Mouse (Mus musculus): ENCODE results near the gene Dnal1.
A peak's percentile ranks its signal among the peaks of the same experiment; 100 is the strongest.
"Not testable (repeated sequence)": the region's sequence is repeated elsewhere in the genome, so short reads cannot be mapped to it uniquely, and the experiment has no call there.

The Dnal1 gene

DNA sequence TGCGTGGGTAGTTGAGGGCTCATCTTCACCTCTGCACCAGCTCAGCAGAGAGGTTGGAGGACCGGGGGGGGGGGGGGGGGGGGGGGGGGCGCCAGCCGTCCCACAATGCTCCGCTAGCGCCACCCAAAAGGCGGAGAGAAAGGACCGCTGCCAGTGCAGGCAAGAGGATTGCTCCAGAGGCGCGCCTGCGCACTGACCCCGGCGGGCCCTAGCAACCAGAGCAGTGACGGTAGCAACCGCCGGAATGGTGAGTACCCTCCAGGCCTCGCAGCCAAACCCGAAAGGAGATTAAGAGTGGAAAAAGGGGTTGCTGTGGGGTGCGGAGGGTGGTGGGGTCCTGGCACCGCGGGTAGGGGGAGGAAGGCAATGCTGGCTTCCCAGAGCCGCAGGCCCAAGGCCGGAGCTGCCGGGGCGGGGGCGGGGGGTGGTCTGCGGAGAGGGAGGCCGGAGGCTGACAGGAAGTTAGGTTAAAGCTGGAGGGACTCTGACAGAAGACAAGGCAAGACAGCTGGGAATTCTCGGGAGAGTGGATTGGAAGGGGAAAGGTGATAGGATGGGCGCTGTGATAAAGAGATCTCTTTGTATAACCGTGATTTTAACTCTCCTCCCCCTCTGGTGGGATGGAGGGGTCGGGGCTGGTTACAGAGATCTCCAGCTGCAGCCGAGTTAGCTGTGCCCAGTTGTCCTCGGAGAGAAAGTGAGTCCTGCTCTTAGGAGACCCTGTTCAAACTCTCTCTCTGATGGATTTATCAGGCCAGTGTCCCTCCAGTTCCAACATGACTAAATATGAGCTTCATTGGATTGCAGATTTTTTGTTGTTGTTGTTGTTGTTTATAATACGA lies at the start of gene Dnal1:
Gene Dnal1 (plus strand): TSS at position 214 of the 842 bp plus-strand sequence.
- peak; percentile 96 for ATAC-seq (ENCODE audit: insufficient number of reproducible peaks, low FRiP score, low TSS enrichment)

DNA sequence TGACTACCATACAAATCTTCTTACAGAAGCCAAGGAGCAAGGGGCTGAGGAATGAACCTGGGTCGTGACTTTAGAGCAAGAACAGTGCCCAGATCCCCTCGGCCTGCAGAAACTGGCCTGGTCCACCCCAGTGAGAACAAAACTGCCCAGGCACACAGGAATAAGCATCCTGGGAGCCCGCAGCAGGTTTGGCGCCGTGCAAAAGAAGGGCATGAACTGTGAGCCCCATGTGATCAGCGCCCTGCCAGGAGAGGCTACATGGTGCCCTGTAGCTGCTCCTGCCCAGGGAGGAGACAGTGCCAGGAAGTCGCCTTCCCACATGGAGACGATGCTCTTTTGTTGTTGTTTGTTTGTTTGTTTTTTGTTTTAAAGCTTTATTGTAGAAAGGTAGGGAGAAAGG lies 49.5 kb upstream of the Dnal1 start:
- no peak for ATAC-seq (ENCODE audit: insufficient number of reproducible peaks, low FRiP score, low TSS enrichment)

DNA sequence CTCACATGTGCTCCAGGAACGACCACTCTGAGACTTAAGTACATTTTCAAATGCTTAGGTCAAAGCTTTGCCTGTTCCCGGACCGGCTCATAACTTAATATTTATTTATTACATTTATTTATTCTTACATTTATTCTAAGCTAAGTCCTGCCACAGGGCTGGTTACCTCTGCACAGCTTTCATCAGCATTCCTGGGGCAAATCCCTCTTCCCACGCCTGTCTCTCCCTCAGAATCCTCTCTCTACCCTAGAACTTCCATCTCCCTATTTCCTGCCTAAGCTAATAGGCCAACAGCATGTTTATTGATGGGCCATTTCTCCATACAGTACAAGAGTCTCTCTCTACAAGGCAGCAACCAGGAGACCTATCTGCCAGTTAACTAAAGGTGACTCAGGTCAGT lies 46.4 kb upstream of the Dnal1 start:
- no peak for ATAC-seq (ENCODE audit: insufficient number of reproducible peaks, low FRiP score, low TSS enrichment)

DNA sequence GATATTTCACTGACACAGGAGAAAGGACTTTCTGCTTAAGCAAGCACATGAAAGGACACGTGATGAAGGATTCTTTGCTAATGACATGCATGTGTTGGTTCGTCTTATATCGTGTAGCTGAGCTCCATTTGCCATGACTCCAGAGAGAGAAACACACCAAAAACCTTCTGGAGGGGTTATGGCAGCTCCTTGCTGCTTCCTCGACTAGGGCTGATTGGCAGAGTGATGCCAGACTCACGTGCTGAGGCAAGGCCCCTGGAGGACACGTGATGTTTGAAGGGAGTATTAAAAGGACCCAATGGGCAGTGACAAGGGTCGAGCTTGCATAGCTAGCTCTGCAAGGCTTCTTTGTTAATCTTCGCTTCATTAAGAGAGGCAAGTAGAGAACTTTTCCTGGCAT lies 45.9 kb upstream of the Dnal1 start:
- ATAC-seq (ENCODE audit: insufficient number of reproducible peaks, low FRiP score, low TSS enrichment): no peak

DNA sequence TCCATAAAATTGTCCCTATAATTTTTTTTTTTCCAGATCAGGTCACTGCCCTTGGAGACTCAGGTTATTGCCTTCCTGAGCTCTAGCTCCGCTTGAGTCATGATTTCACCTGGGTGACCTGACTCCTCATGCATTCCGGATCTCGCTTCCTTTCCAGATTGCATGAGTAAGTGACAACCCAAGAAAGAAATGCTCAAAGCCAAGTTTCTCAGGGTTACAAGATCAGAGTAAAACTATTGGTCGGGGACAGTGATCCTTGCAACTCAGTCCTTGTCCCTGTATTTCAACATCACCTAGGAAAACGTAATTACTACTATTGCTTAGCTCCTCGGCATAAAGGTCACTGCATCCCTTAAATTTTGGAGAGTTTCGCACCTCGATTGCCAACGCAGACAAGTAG lies 45.2 kb upstream of the Dnal1 start, which contains the start of gene Acot5:
Gene Acot5 (plus strand): TSS at position 340 of the 400 bp plus-strand sequence.
- no peak for ATAC-seq (ENCODE audit: insufficient number of reproducible peaks, low FRiP score, low TSS enrichment)

DNA sequence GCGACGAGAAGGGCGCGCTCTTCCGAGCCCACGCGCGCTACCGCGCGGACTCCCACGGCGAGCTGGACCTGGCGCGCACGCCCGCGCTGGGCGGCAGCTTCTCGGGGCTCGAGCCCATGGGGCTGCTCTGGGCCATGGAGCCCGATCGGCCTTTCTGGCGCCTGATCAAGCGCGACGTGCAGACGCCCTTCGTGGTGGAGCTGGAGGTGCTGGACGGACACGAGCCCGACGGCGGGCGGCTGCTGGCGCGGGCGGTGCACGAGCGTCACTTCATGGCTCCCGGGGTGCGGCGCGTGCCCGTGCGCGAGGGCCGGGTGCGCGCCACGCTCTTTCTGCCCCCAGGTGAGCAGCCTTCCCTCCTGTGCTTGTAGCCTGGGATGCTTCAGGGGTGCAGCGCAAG lies 44.6 kb upstream of the Dnal1 start:
- ATAC-seq (ENCODE audit: insufficient number of reproducible peaks, low FRiP score, low TSS enrichment): not testable (repeated sequence)

DNA sequence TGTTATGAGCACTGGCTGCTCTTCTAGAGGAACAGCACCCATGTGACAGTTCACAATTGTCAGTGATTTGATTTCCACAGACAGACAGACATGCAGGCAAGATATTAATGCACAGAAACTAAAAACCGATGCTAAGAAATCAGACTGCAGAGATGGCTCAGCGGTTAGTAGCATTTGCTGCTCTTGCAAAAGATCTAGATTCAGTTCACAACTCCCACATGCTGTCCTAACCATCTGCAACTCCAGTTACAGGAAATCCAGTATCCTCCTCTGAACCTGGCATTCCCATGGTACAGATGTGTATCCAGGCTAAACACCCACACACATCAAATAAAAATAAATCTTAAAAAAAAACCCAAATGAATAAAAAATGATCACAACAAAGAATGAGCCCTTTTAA lies 42.5 kb upstream of the Dnal1 start:
- no peak for ATAC-seq (ENCODE audit: insufficient number of reproducible peaks, low FRiP score, low TSS enrichment)

DNA sequence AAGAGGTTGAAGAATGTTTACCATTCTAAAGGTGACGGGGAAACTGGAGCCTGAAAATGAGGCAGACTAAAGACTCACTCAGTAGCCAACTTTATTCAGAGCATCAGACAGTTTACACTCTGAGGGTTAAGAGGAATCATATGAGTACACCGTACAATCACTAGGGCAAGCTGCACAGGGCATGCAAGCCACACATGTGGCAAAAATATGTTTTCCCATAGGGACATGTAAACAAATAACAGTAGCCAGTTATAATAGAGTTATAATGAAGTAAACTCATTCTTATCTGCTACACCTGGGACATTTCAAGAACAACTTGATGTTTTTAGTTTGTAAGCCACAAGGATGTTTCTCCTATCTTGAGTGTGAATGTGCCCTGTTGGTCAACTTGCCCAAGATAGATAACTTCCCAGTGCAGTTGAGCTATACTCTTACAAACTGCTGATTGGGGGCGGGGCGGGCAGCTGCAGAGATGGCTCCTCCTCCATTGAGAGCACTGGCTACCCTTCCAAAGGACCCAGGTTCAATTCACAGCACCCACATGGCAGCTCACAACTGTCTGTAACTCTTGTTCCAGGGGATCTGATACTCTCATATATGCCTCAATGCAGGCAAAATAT lies 36.7 kb upstream of the Dnal1 start:
- ATAC-seq (ENCODE audit: insufficient number of reproducible peaks, low FRiP score, low TSS enrichment): no peak

DNA sequence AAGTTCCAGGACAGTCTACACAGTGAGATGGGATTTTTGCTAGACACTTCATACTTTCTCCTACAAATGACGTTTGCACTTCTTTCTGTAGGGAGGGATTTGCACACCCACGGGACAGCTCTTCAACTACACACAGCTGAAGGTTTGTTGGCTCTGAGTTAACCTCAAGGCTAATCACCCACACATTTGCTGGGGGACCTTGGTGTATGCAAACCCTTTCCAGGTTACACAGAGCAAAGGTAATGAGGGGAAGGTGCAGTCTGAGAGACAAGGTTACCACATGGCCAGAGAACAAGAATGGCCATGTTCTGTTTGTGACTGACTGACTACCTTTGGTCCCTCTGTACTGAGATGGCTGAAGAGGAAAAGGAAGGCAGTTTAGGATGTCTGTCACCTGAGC lies 30.3 kb upstream of the Dnal1 start:
- ATAC-seq (ENCODE audit: insufficient number of reproducible peaks, low FRiP score, low TSS enrichment): no peak

DNA sequence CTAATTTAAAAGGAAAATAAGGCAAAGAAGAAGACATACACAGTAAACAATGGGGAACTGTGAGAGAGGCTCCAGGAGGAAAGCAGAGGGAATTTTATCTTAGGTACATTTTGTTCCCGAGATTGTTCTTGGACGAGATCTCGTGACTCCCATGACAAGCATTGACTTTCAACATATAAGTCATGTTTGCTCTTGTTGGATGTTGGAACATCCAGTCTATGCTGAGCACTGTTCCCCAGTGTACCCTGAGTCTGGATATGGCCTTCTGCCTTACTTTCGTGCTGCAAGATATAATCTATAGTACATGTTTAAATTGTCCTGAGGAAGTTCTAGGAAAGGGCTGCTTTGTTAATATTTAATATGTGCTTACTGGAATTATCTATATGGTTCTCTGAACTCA lies 29.6 kb upstream of the Dnal1 start:
- ATAC-seq (ENCODE audit: insufficient number of reproducible peaks, low FRiP score, low TSS enrichment): no peak

DNA sequence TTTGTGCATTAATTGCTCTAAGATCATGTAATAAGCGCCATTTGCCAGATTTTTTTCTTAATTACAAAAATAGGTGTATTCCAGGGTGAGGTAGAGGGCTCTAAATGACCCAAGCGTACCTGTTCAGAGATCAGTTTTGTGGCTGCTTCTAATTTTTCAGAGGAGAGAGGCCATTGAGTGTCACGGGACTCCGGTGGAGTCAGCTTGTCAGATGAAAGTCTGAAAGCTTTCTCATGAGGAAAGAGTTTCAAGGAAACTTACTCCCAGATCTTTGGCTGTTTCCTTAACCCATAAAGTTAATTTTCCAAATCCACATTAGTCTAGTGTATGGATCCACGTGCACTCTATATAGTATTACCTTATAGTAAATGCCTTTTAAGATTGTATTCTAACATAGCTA lies 19.5 kb upstream of the Dnal1 start:
- ATAC-seq (ENCODE audit: insufficient number of reproducible peaks, low FRiP score, low TSS enrichment): not testable (repeated sequence)

DNA sequence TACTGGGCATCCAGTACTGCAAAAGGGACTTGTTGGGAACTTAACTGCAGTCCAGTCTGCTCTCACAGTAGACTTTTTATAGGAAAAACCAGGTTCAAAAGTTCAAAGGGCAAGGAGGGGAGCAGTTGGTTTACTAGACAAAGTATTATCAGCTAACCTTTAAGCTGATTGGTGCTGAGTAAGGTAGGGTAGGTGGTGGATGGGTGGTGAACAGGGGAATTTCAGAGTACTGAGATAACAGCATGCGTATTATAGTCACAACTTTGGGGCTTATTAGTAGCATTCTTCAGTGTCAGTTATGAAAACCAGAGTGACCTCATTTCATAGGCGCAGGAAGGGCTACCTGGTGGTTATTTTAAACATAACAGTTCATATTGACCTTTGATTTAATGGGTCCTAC lies 14.6 kb upstream of the Dnal1 start:
- no peak for ATAC-seq (ENCODE audit: insufficient number of reproducible peaks, low FRiP score, low TSS enrichment)

DNA sequence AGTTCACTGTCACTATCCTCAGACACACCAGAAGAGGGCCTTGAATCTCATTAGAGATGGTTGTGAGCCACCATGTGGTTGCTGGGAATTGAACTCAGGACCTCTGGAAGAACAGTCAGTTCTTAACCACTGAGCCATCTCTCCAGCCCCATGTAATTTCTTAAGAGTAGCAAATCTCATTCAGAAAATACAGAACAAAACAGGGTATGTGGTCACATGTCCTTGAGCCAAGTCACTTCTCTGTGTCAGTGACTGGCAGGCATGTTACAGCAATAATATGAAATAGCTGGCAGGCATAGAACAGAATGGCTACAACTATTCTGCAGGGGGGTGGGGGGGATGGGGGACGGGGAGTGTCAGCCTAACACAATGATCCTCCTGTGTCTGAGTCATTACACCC lies 14.1 kb upstream of the Dnal1 start:
- ATAC-seq (ENCODE audit: insufficient number of reproducible peaks, low FRiP score, low TSS enrichment): no peak

DNA sequence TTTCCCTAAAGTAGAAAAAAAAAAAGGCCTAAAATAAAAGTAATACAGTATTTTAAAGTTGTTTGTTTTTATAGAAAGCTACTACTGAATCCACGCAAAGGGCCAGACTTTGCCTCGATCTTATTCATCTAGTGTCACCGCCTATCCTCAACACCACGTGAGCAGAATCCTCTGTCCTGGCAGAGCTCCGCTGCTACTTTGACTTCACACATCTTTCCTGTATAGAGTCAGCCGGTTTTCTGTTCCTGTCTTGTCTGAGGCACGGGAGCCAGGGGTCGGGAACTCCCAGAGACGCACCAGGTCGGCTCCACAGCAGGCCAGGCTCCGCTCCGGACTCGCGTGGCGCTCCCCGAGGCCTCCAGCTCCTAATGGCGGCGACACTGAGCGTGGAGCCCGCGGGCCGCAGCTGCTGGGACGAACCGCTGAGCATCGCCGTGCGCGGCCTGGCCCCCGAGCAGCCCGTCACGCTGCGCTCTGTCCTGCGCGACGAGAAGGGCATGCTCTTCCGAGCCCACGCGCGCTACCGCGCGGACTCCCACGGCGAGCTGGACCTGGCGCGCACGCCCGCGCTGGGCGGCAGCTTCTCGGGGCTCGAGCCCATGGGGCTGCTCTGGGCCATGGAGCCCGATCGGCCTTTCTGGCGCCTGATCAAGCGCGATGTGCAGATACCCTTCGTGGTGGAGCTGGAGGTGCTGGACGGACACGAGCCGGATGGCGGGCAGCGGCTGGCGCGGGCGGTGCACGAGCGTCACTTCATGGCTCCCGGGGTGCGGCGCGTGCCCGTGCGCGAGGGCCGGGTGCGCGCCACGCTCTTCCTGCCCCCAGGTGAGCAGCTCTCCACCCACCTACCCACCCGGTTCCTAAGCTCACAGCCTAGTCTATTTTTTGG lies 13.3 kb upstream of the Dnal1 start, which contains the start of gene Acot6:
Gene Acot6 (plus strand): TSS at position 51 of the 889 bp plus-strand sequence.
- ATAC-seq (ENCODE audit: insufficient number of reproducible peaks, low FRiP score, low TSS enrichment): peak; percentile 49; the same call in 1 of the 2 replicates

DNA sequence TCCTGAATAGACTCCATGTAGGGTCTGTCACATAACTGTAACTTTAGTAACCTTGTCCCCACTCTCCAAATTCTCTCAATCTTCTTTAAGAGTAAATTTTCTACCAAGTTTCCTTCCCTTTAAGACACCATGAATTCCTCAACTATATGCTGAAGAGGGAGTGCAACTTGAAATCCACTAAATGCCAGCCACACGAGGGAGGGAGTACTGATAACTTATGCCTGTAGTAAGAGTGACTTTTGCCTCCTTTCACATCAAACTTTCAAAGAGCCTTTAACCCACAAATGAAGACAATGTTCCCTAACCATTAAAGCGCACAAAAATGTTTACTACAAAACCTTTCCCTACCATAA lies 12.7 kb upstream of the Dnal1 start:
- no peak for ATAC-seq (ENCODE audit: insufficient number of reproducible peaks, low FRiP score, low TSS enrichment)

DNA sequence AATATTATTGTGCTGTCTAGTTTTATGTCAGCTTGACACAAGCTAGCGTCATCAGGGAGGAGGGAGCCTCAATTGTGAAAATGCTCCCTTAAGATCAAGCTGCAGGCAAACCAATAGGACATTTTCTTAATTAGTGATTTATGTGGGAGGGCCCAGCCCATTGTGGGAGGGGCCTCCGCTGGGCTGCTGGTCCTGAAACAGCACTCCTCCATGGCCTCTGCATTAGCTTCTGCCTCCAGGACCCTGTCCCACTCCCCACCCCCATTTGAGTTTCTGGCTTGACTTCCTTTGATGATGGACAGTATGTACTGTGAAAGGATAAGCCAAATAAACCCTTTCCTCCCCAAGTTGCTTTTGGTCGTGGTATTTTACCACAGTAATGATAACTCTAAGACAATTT lies 7.2 kb upstream of the Dnal1 start:
- ATAC-seq (ENCODE audit: insufficient number of reproducible peaks, low FRiP score, low TSS enrichment): no peak

DNA sequence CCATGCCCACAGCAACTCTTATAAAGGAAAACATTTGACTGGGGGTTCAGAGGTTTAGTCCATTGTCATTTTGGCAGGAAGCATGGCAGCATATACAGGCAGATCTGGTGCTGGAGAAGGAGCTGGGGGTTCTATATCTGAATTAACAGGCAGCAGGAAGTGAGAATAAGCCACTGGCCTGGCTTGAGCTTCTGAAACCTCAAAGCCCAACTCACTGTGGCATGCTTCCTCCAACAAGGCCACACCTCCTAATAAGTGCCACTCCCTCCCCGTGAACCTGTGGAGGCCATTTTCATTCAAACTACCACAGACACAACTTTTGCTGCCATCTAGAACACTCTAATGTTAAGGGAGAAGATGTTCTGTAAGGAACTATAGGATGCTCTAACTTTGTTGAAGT lies 6.5 kb upstream of the Dnal1 start:
- no peak for ATAC-seq (ENCODE audit: insufficient number of reproducible peaks, low FRiP score, low TSS enrichment)

DNA sequence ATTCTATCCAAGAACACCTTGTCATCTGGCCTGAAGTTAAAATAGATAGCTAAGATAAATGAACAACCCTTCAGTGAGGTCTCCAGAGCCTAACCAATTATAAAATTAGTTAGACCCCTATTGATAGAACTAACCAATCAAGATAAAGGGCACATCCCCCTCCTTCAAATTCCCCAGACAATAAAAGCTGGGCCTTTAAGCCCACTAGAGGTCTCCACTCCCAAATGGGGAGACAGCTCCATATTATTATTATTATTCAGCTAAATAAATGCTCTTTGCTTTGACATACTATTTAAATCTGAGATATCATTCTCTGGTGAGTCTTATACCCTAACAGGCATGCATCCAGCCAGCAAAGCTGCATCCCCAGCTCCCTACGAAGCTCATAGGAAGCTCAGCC lies 4.2 kb upstream of the Dnal1 start:
- no peak for ATAC-seq (ENCODE audit: insufficient number of reproducible peaks, low FRiP score, low TSS enrichment)

DNA sequence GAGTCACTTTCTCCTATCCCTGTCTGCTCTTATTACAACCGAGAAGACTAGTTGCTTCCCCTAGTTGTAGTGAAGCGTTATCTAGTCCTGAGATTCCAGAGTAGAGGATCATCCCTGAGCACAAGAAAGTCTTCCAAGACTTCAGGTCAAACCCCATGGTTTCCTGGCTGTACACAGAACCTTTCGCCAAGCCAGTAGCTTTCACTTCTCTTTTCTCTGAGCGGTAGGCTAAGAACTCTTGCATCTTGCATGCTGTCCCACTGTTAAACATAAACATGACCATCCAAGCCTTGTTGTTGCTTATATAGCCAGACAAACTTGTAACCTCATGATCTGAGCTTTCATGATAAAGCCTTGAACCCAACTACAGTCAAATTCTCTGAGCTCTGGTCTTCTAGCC lies 3.4 kb upstream of the Dnal1 start:
- no peak for ATAC-seq (ENCODE audit: insufficient number of reproducible peaks, low FRiP score, low TSS enrichment)

DNA sequence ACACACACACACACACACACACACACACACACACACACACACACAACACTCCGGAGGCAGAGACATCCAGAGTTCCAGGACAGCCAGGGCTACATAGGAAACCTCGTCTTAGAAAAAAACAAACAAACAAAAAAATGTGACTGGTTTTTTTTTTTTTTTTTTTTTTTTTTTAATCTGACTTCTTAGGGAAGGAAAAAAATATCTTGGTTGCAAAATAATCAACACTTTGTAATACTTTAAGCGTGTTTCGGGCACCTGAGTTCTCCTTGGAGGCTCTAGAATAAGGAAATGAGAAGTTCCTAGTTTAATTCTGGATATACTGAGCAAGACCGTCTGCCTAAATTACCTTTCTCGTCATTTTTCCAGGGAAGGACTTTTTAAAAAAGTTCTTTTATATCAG lies 490 bp upstream of the Dnal1 start:
- ATAC-seq (ENCODE audit: insufficient number of reproducible peaks, low FRiP score, low TSS enrichment): no peak

DNA sequence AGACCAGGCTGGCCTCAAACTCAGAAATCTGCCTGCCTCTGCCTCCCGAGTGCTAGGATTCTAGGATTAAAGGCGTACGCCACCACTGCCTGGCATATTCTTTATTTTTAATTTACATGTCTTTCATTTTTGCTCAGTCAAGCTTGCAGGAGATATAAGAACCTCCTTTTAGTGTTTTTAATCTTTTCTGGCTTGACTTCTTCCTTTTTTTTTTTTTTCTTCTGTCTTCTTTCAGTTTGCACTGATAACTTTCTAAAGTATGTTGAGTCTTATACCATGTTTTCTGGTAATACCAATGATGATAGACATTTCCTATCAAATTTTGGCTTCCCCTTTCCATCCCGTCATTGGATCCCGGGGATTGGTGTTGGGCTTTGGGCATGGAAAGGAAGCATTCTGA lies 5.4 kb downstream of the Dnal1 start:
- no peak for ATAC-seq (ENCODE audit: insufficient number of reproducible peaks, low FRiP score, low TSS enrichment)
